8 mouse cellular contexts compared by ENCODE assay signal in the genomic region with DNA sequence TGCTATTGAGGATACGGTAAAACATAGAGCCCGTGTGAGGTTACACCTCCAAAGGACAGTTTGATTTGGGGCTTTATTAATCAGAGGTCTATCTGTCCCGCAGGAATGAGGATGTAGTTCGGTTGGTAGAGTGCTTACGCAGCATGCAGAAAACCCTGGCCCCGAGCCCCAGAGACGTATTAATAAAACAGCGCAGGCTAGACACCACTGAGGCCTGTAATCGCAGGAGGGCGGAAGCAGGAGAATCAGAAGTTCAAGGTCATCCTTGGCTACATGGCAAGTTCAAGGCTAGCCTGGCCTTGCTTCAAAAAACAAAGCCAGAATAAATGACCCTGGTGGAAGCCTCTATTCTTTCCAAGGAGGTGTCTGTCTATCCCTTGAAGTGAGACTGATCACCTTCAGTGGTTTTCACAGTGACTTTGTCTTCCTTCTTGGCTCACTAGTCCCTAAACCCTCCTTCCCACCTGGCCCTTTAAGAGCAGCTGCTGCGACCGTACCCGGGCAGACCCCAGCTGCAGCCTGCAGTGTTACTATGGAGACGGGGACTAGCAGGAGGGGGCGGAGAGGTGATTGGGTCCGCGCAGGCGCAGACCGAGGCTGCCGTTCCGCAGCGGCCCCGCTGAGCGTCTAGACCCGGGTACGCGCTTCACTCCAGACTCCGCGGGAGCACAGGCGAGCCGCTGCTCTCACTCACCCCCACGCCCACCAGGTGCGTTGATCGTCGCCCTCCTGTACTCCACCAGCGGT. TPM values are rescaled to one million over a fixed set of nuclear protein-coding genes. Genes with fewer than 3 reads are reported as not detected.
DNase-seq lines count a peak whose midpoint lies in the region; ATAC-seq and TF ChIP-seq lines count a peak whose summit lies in the region.

A gene (plus strand): TSS at position 622 of the 747 bp plus-strand sequence.

- H3K4me1 ChIP-seq in embryonic facial prominence, embryonic 14.5 days (ENCODE audit: control insufficient read depth, insufficient read depth, low read length) = peaks cover 34% of the 10 kb centered on the region
- H3K4me1 ChIP-seq in heart, embryonic 15.5 days (replicated peaks) = peaks cover 61% of the 10 kb centered on the region
- H3K4me1 ChIP-seq in liver, embryonic 12.5 days = peaks cover 17% of the 10 kb centered on the region
- H3K4me1 ChIP-seq in stomach, postnatal 0 days (replicated peaks; ENCODE audit: control insufficient read depth, insufficient read depth) = peaks cover 10% of the 10 kb centered on the region

- H3K36me3 ChIP-seq in embryonic facial prominence, embryonic 14.5 days (ENCODE audit: control insufficient read depth, insufficient read depth, low read length) = no peaks in the 10 kb centered on the region
- no peaks in the 10 kb centered on the region for H3K36me3 ChIP-seq in heart, embryonic 15.5 days
- no peaks in the 10 kb centered on the region for H3K36me3 ChIP-seq in liver, embryonic 12.5 days
- H3K36me3 ChIP-seq in stomach, postnatal 0 days (ENCODE audit: control insufficient read depth, insufficient read depth, low read length) = no peaks in the 10 kb centered on the region

- TF ChIP-seq CTCF in stomach, postnatal 0 days (IDR thresholded peaks at IDR 0.05; ENCODE audit: low read depth) = no peak

- H3K27me3 ChIP-seq in embryonic facial prominence, embryonic 14.5 days (replicated peaks; ENCODE audit: control insufficient read depth, insufficient read depth, low read length) = peaks cover 45% of the 10 kb centered on the region
- H3K27me3 ChIP-seq in heart, embryonic 15.5 days = peaks cover 39% of the 10 kb centered on the region
- H3K27me3 ChIP-seq in liver, embryonic 12.5 days (replicated peaks) = peaks cover 96% of the 10 kb centered on the region
- no peaks in the 10 kb centered on the region for H3K27me3 ChIP-seq in stomach, postnatal 0 days (ENCODE audit: control insufficient read depth, insufficient read depth, low read length)

- peak within 1 kb of the TSS; percentile 55 for H3K4me3 ChIP-seq in embryonic facial prominence, embryonic 14.5 days (ENCODE audit: low read depth, low read length)
- peak within 1 kb of the TSS; percentile 69 for H3K4me3 ChIP-seq in heart, embryonic 15.5 days
- peak within 1 kb of the TSS; percentile 54 for H3K4me3 ChIP-seq in liver, embryonic 12.5 days
- H3K4me3 ChIP-seq in stomach, postnatal 0 days (ENCODE audit: low read depth, low read length) = peak within 1 kb of the TSS; percentile 56

- peak; percentile 89 for ATAC-seq in embryonic facial prominence, embryonic 14.5 days (ENCODE audit: low read depth)
- peak; percentile 83 for ATAC-seq in heart, embryonic 15.5 days (replicated peaks; ENCODE audit: insufficient number of reproducible peaks, insufficient read depth, low FRiP score, low read depth)
- ATAC-seq in liver, embryonic 12.5 days = peak; percentile 53; the same call in 1 of the 2 replicates
- ATAC-seq in stomach, postnatal 0 days (ENCODE audit: low FRiP score, low TSS enrichment) = peak; percentile 77

- H3K9me3 ChIP-seq in embryonic facial prominence, embryonic 14.5 days (ENCODE audit: control insufficient read depth, low read length) = no peaks in the 10 kb centered on the region
- H3K9me3 ChIP-seq in heart, embryonic 15.5 days (replicated peaks) = no peaks in the 10 kb centered on the region
- no peaks in the 10 kb centered on the region for H3K9me3 ChIP-seq in liver, embryonic 12.5 days (replicated peaks)
- H3K9me3 ChIP-seq in stomach, postnatal 0 days (ENCODE audit: control insufficient read depth, low read length) = no peaks in the 10 kb centered on the region

- peak within 1 kb of the TSS; percentile 73 for H3K9ac ChIP-seq in embryonic facial prominence, embryonic 14.5 days (ENCODE audit: low read depth, low read length)
- peak within 1 kb of the TSS; percentile 75 for H3K9ac ChIP-seq in heart, embryonic 15.5 days
- H3K9ac ChIP-seq in liver, embryonic 12.5 days = peak within 1 kb of the TSS; percentile 58
- peak within 1 kb of the TSS; percentile 67 for H3K9ac ChIP-seq in stomach, postnatal 0 days (ENCODE audit: low read length)

- WGBS in embryonic facial prominence, embryonic 14.5 days = 21% methylated on average over 24 of the region's 36 CpGs
- WGBS in heart, embryonic 15.5 days = 18% methylated on average over 36 of the region's 36 CpGs
- WGBS in liver, embryonic 12.5 days (ENCODE audit: insufficient replicate concordance) = 18% methylated on average over 36 of the region's 36 CpGs
- WGBS in stomach, postnatal 0 days = 13% methylated on average over 36 of the region's 36 CpGs

- DNase-seq in layer of hippocampus, adult 11-12 months (ENCODE audit: low spot score) = peak; percentile 87
- DNase-seq in layer of hippocampus, adult 9-10 months (ENCODE audit: low spot score) = no peak
- DNase-seq in embryonic facial prominence, embryonic 14.5 days (ENCODE audit: low spot score) = peak; percentile 95
- peak; percentile 92 for DNase-seq in kidney, postnatal 10 days
- peak; percentile 91 for DNase-seq in neural tube, embryonic 10.5 days (ENCODE audit: extremely low spot score, low spot score)
- peak; percentile 73 for DNase-seq in stomach, postnatal 0 days (ENCODE audit: low spot score)

- peak within 1 kb of the TSS; percentile 83 for H3K4me2 ChIP-seq in embryonic facial prominence, embryonic 14.5 days (ENCODE audit: low read depth, low read length)
- H3K4me2 ChIP-seq in heart, embryonic 15.5 days = peak within 1 kb of the TSS; percentile 95
- peak within 1 kb of the TSS; percentile 70 for H3K4me2 ChIP-seq in liver, embryonic 12.5 days
- H3K4me2 ChIP-seq in stomach, postnatal 0 days (replicated peaks; ENCODE audit: low read depth) = peak within 1 kb of the TSS; percentile 81

- H3K27ac ChIP-seq in embryonic facial prominence, embryonic 14.5 days (replicated peaks; ENCODE audit: low read depth, low read length) = no peak within 1 kb of the TSS; the same call in 1 of the 2 replicates
- H3K27ac ChIP-seq in heart, embryonic 15.5 days = peak within 1 kb of the TSS; percentile 42; the same call in 1 of the 2 replicates
- H3K27ac ChIP-seq in liver, embryonic 12.5 days = no peak within 1 kb of the TSS
- 0 out of 2 replicates have a peak within 1 kb of the TSS, but pooled peaks have one; percentile 30 for H3K27ac ChIP-seq in stomach, postnatal 0 days (replicated peaks)

- TF ChIP-seq EP300 in stomach, postnatal 0 days (optimal IDR thresholded peaks at IDR 0.05) = no peak

RNA-seq across cellular contexts. Expression of the gene that starts here (rescaled TPM):
- polyA plus RNA-seq in embryonic facial prominence, embryonic 14.5 days (2014; fragmentation: Nextera tagmentation; extraction: Ambion mirVana) = 20.9 and 21.9 TPM in 2 replicates
- polyA plus RNA-seq in heart, embryonic 15.5 days (2015; fragmentation: Nextera tagmentation; extraction: Ambion mirVana) = 4.7 and 6.2 TPM in 2 replicates
- 0.41 and 0.75 TPM in 2 replicates for polyA plus RNA-seq in liver, embryonic 12.5 days (2016; fragmentation: Nextera tagmentation; extraction: Ambion mirVana)
- polyA plus RNA-seq in stomach, postnatal 0 days (2015; fragmentation: Nextera tagmentation; extraction: Ambion mirVana) = 4.7 and 4.8 TPM in 2 replicates

Comparison
In these comparisons a context has a peak if more than half of its experiments do, and no peak if none do; other contexts are left out.
1. Peak in ATAC-seq, H3K4me3 ChIP-seq, H3K9ac ChIP-seq and H3K4me2 ChIP-seq in liver, embryonic 12.5 days; RNA of the gene not detected or under 1 TPM.
2. H3K27ac ChIP-seq: peak in heart, embryonic 15.5 days (single experiment) and stomach, postnatal 0 days (single experiment); none in embryonic facial prominence, embryonic 14.5 days (single experiment) and liver, embryonic 12.5 days (single experiment).
3. Peak in every context shown above with its lines, with median percentiles within 50 percentile points of each other: ATAC-seq, H3K4me2 ChIP-seq, H3K4me3 ChIP-seq and H3K9ac ChIP-seq.